Mouse (Mus musculus) cortical plate, adult 2 months (tissue): ENCODE data around the gene Gm7861. TPM values are rescaled to one million over a fixed set of nuclear protein-coding genes. Genes with fewer than 3 reads are reported as not detected.
"Not testable (repeated sequence)": the region's sequence is repeated elsewhere in the genome, so short reads cannot be mapped to it uniquely, and the experiment has no call there.

ENCODE experiments used
- H3K27ac ChIP-seq: fragments of 200-500 bp; 2 replicates; pipeline ENCODE4 v1.5.1; 2012; ENCODE audit warnings: low read length, control low read depth, inconsistent platforms; ENCODE audit not compliant: insufficient read depth
- H3K4me1 ChIP-seq: fragments of 200-500 bp; 2 replicates; pipeline ENCODE4 v1.6.1; 2011; ENCODE audit warnings: low read length; ENCODE audit not compliant: control insufficient read depth, insufficient read depth
- H3K4me3 ChIP-seq: fragments of 200-500 bp; 2 replicates; pipeline ENCODE4 v1.5.1; 2011; ENCODE audit warnings: mild to moderate bottlenecking, low read length, control low read depth; ENCODE audit not compliant: insufficient read depth
- polyA plus RNA-seq: library from polyadenylated mRNA; depleted of rRNA; stranded (reverse); fragments of >200 nt; gene quantifications from 2 replicates; pipeline ENCODE4 v1.2.3, GENCODE M21; 2012; rRNA removed

The Gm7861 gene
- not detected in 2 replicates for polyA plus RNA-seq

- not testable (repeated sequence) for H3K4me3 ChIP-seq, H3K4me1 ChIP-seq, H3K27ac ChIP-seq
Measured at GRCm38 (mm10) chr8:21594408-21594807, at the start of gene Gm7861. Gene Gm7861 (minus strand): TSS chr8:21594508.

DNA sequence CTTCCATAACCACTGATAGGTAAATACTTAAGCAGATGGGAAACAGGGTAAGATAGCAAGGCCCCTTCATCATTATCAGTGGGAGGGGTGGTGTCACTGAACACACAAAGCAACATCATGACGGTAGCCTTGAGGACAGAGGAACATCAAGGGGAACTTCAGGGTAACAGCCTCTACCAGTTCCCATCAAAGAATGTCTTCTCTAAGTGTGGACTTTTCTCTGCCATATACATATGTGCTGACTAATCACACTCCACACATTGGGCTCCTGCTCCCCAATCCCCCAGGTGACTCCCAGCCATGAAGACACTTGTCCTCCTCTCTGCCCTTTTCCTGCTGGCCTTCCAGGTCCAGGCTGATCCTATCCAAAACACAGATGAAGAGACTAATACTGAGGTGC, 23.6 kb upstream of the Gm7861 start, which contains the start of gene Defa26:
TSS of gene Defa26 (plus strand) at position 301 of the 400 bp plus-strand sequence.
- H3K4me1 ChIP-seq, H3K27ac ChIP-seq, H3K4me3 ChIP-seq: not testable (repeated sequence)

DNA sequence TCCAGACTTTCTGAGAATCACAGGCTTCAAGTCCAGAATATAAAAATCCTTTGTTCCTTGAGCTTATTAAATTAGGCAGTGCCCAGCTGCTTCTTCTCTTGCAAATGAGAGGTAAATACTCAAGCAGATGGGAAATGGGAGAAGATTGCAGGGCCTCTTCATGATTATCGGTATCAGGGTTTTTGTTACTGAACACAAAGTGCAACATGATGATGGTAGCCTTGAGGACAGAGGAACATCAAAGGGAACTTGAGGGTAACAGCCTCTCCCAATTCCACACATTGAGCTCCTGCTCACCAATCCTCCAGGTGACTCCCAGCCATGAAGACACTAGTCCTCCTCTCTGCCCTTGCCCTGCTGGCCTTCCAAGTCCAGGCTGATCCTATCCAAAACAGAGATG, 11.6 kb downstream of the Gm7861 start, which contains the start of gene Defa28:
TSS of gene Defa28 (plus strand) at position 301 of the 400 bp plus-strand sequence.
- not testable (repeated sequence) for H3K4me1 ChIP-seq, H3K4me3 ChIP-seq, H3K27ac ChIP-seq

DNA sequence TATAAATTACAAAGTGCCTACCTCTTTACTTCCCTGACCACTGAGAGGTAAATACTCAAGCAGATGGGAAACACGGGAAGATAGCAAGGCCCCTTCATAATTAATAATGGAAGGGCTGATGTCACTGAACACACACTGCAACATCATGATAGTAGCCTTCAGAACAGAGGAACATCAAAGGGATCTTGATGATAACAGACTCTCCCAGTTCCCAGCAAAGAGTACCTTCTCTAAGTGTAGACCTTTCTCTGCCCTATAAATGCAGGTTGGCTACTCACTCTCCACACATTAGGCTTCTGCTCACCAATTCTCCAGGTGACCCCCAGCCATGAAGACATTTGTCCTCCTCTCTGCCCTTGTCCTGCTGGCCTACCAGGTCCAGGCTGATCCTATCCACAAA, 29.2 kb downstream of the Gm7861 start, which contains the start of gene Defa37:
TSS of gene Defa37 (plus strand) at position 301 of the 400 bp plus-strand sequence.
- H3K4me1 ChIP-seq, H3K4me3 ChIP-seq, H3K27ac ChIP-seq: not testable (repeated sequence)

Other genes with a start within 250 kb of the Gm7861 start
- gene Defa2, start 216.0 kb downstream of the Gm7861 start, polyA plus RNA-seq = not detected in 2 replicates
- gene Defa33, start 202.7 kb downstream of the Gm7861 start, polyA plus RNA-seq = not detected in 2 replicates
- gene Defa36, start 167.1 kb downstream of the Gm7861 start, polyA plus RNA-seq = not detected in 2 replicates
- gene Gm7849, start 137.9 kb downstream of the Gm7861 start, polyA plus RNA-seq = not detected in 2 replicates
- not detected in 2 replicates for gene Defa20, start 85.2 kb downstream of the Gm7861 start, polyA plus RNA-seq
- not detected in 2 replicates for gene Defa32, start 65.5 kb downstream of the Gm7861 start, polyA plus RNA-seq
- not detected in 2 replicates for gene Defa37, start 29.1 kb downstream of the Gm7861 start, polyA plus RNA-seq
- gene Defa28, start 11.5 kb downstream of the Gm7861 start, polyA plus RNA-seq = not detected in 2 replicates
- gene Defa26, start 23.7 kb upstream of the Gm7861 start, polyA plus RNA-seq = not detected in 2 replicates
- gene Defa17, start 61.3 kb upstream of the Gm7861 start, polyA plus RNA-seq = not detected in 2 replicates
- gene Defa34, start 71.3 kb upstream of the Gm7861 start, polyA plus RNA-seq = not detected in 2 replicates
- gene AY761184, start 109.1 kb upstream of the Gm7861 start, polyA plus RNA-seq = not detected in 2 replicates
- not detected in 2 replicates for gene Defa24, start 140.0 kb upstream of the Gm7861 start, polyA plus RNA-seq
- gene Defb50, start 229.0 kb upstream of the Gm7861 start, polyA plus RNA-seq = not detected in 2 replicates
- gene Defb2, start 245.4 kb upstream of the Gm7861 start, polyA plus RNA-seq = not detected in 2 replicates